Mouse (Mus musculus) heart, adult 2 months (tissue): ENCODE measurements around the gene Ptprm.

Experiments used
- CTCF ChIP-seq: fragments of 200-600 bp; IDR thresholded peaks from 2 replicates; pipeline ENCODE4 v1.8.1; 2022; ENCODE audit warnings: antibody characterized with exemption, mild to moderate bottlenecking, moderate library complexity
- POLR2A ChIP-seq: fragments of 200-500 bp; IDR thresholded peaks from 2 replicates; pipeline ENCODE4 v1.6.1; 2011; ENCODE audit warnings: mild to moderate bottlenecking, low read depth, low read length, control low read depth; ENCODE audit not compliant: insufficient read depth

DNA sequence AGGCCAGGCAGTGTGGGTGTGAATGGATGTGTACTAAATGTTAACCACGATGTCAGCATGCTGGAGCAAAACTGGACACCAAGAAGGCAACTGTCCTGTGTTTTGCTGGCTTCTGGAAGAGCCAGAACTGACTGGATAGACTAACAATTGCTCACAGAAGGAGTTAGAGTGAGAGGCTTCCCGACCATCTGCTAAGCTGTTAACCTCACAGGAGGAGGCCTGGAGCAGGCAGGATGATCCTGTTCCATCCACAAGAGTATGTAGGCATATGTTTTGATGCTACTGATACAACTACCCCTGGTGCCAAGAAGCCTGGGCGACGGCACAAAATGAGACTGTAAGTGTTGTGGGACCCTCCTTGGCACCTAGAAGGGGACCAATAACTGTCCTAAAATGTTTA lies 444.4 kb downstream of the Ptprm start:
- no peak for TF ChIP-seq POLR2A
- no peak for TF ChIP-seq CTCF
